Mouse (Mus musculus): ENCODE measurements around the gene Retreg1. TPM values are rescaled to one million over a fixed set of nuclear protein-coding genes. Genes with fewer than 3 reads are reported as not detected.
"Not testable (repeated sequence)": the region's sequence is repeated elsewhere in the genome, so short reads cannot be mapped to it uniquely, and the experiment has no call there.

Retreg1 gene
- polyA plus RNA-seq, 1 experiment from 2014 or later, result 6.8 TPM

DNA sequence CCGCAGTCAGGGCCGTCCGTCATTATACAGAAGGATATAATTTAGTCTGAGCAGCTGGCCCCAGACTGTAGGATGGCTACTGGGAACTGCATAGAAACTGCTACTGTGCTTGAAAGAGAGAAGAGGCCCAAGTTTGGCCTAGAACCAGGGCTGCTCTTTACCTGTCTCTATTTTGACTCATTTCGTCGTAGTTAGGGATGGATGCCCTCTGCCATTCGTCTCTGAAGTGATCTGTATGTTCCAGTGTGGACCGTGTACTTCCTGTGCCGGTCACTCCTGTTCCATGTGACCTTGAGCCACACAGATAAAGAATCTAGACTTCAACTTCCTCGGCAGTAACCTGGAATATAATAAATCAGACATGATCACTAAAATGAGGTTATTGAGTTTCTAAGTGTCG lies 114.7 kb downstream of the Retreg1 start:
- WGBS, result 87% methylated on average over 10 of the region's 10 CpGs
- no peak for ATAC-seq

DNA sequence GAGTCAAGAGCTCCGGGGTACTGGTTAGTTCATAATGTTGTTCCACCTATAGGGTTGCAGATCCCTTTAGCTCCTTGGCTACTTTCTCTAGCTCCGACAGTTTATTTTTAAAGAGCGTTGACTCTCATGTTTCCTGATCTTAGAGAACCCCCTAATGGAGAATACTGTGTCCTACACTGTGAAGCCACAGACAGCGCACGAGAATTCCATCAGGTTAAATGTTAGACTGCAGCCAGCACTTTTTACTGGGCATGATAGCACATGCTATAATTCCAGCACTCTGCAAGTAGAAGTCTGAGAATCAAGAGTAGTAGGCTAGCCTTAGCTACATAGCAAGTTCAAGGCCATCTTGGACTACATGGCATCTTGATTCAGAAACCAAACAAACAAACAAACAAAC lies 116.4 kb downstream of the Retreg1 start:
- WGBS, result 40% methylated on average over 5 of the region's 5 CpGs
- H3K4me2 ChIP-seq (replicated peaks), result no peak overlapping the region
- H3K9ac ChIP-seq (replicated peaks), result no peak overlapping the region
- no peaks in the 10 kb centered on the region for H3K27me3 ChIP-seq
- H3K4me1 ChIP-seq (replicated peaks), result peaks cover 4% of the 10 kb centered on the region; the same call in 1 of the 2 replicates
- H3K36me3 ChIP-seq, result no peaks in the 10 kb centered on the region
- H3K9me3 ChIP-seq, result no peaks in the 10 kb centered on the region
- H3K4me3 ChIP-seq (replicated peaks), result no peak overlapping the region
- ATAC-seq, result peak; percentile 87
- no peak overlapping the region for H3K27ac ChIP-seq

More for the DNA sequence above, 114.7 kb downstream of the Retreg1 start:
- H3K4me2 ChIP-seq (replicated peaks), result no peak overlapping the region
- no peaks in the 10 kb centered on the region for H3K27me3 ChIP-seq
- no peaks in the 10 kb centered on the region for H3K36me3 ChIP-seq
- peaks cover 4% of the 10 kb centered on the region; the same call in 1 of the 2 replicates for H3K4me1 ChIP-seq (replicated peaks)
- H3K9ac ChIP-seq (replicated peaks), result no peak overlapping the region
- H3K4me3 ChIP-seq (replicated peaks), result no peak overlapping the region
- H3K9me3 ChIP-seq, result no peaks in the 10 kb centered on the region
- no peak overlapping the region for H3K27ac ChIP-seq

DNA sequence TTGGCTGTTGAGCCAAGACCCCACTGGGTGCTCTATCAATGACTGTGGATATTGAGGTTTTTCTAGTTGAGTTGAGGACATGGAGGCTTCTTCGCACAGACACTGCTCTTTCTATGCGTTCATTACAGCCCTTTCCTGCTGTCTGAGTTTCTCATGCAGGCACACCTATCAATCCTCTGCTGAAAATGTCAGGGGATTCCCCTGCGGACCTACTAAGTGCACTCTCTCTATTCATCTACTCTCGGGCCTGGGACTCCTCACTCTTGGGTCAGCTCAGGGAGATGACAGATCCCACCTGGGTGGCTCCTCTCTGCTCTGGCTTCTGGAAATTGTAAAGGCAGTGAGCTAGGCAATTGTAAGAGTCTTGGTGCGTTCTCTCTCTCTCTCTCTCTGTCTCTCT lies 117.3 kb downstream of the Retreg1 start:
- no peak overlapping the region for H3K9ac ChIP-seq (replicated peaks)
- H3K4me2 ChIP-seq (replicated peaks), result no peak overlapping the region
- 83% methylated on average over 5 of the region's 5 CpGs for WGBS
- H3K27me3 ChIP-seq, result no peaks in the 10 kb centered on the region
- no peaks in the 10 kb centered on the region for H3K9me3 ChIP-seq
- H3K4me1 ChIP-seq (replicated peaks), result peaks cover 4% of the 10 kb centered on the region; the same call in 1 of the 2 replicates
- H3K4me3 ChIP-seq (replicated peaks), result no peak overlapping the region
- no peaks in the 10 kb centered on the region for H3K36me3 ChIP-seq
- no peak overlapping the region for H3K27ac ChIP-seq
- no peak for ATAC-seq

DNA sequence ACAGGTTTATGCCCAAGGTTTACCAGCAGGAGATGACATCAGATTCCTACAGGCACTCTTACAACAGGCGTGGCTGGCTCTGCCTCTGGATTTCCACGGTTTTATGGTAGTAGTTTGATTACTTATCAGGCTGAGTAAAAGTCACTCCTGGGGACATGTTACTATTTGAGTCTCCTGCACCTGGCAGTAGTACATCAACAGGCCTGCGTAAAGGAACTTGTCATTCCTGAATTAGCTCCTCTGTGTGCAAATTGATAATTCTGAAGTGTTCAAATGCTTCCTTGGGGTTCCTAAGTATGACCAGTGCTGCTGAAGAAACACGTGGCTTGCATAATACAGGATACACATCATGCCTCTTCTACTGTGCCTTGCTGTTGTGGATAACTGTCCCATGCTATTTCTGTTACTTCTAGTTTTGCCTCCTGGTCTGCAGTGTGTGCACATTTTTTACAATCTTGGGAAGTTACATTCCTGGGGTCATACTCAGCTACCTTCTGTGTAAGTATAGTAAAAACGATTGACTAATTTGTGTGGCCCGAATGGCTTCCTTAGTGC lies 123.3 kb downstream of the Retreg1 start:
- ATAC-seq, result no peak
- Histone ChIP-seq H3K36me3 (no peaks in the 10 kb centered on the region), H3K9ac (replicated peaks) (no peak overlapping the region), H3K4me1 (replicated peaks) (no peaks in the 10 kb centered on the region), H3K27me3 (no peaks in the 10 kb centered on the region), H3K9me3 (no peaks in the 10 kb centered on the region), H3K4me2 (replicated peaks) (no peak overlapping the region), H3K27ac (no peak overlapping the region), H3K4me3 (replicated peaks) (no peak overlapping the region)
- WGBS, result 80% methylated on average over 6 of the region's 6 CpGs

DNA sequence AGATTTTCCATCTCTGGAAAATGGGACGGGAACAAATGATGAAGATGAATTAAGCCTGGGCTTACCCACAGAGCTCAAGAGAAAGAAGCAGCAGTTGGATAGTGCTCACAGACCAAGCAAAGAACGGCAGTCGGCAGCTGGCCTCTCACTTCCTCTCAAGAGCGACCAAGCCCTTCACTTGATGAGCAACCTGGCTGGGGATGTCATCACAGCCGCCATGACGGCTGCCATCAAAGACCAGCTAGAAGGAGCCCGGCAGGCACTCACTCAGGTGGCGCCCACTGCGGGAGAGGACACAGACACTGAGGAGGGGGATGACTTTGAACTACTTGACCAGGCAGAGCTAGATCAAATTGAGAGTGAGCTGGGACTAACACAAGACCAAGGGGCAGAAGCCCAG lies 128.6 kb downstream of the Retreg1 start:
- no peaks in the 10 kb centered on the region for H3K9me3 ChIP-seq
- H3K4me2 ChIP-seq (replicated peaks), result no peak overlapping the region
- H3K36me3 ChIP-seq, result peaks cover 3% of the 10 kb centered on the region; the same call in 1 of the 2 replicates
- WGBS, result 90% methylated on average over 9 of the region's 9 CpGs
- H3K27me3 ChIP-seq, result no peaks in the 10 kb centered on the region
- no peak overlapping the region for H3K27ac ChIP-seq
- no peak overlapping the region for H3K9ac ChIP-seq (replicated peaks)
- no peaks in the 10 kb centered on the region for H3K4me1 ChIP-seq (replicated peaks)
- no peak for ATAC-seq
- H3K4me3 ChIP-seq (replicated peaks), result no peak overlapping the region

DNA sequence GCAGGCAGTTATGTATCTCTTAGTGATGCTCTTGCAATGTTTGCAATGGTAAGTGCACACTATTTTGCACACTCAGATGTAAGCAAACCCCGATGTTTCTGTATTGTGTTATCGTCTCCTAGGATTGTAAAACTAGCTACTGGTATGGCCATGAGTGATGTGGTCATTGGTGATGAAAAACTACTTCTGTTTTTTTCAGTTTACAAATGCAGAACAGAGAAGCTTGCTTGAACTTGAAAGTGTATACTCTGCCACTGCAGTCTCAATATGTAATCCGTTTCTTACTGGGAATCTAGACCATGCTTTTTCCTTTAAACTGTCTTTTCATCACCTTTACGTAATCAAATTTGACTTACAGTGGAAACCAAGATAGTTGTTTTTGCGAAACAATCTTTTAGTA lies 129.8 kb downstream of the Retreg1 start:
- Histone ChIP-seq H3K36me3 (peaks cover 3% of the 10 kb centered on the region; the same call in 1 of the 2 replicates), H3K27me3 (no peaks in the 10 kb centered on the region), H3K9me3 (no peaks in the 10 kb centered on the region), H3K27ac (no peak overlapping the region), H3K4me2 (replicated peaks) (no peak overlapping the region), H3K4me3 (replicated peaks) (no peak overlapping the region), H3K9ac (replicated peaks) (no peak overlapping the region), H3K4me1 (replicated peaks) (no peaks in the 10 kb centered on the region)
- 94% methylated on average over 5 of the region's 5 CpGs for WGBS
- ATAC-seq, result no peak

DNA sequence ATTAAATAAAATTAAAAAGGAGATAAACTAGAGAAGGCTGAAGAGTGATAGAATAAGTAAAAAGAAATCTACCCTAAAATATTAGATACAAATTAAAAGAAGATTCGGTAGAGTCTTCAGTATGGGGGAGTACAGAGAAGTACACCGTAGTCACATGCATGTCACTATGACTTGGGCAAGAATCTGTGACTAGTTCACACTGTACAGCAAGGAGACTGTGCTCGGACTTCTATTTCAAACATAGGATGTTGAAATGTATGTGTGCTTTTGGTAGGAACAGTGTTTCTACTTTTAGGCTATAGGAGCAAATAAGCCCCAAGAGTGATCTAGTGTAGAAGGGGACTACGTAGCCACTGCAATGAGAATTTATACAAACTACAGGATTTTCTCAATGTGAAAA lies 131.4 kb downstream of the Retreg1 start:
- no peak overlapping the region for H3K9ac ChIP-seq (replicated peaks)
- ATAC-seq, result no peak
- peaks cover 3% of the 10 kb centered on the region; the same call in 1 of the 2 replicates for H3K36me3 ChIP-seq
- no peaks in the 10 kb centered on the region for H3K27me3 ChIP-seq
- no peak overlapping the region for H3K4me2 ChIP-seq (replicated peaks)
- H3K4me3 ChIP-seq (replicated peaks), result no peak overlapping the region
- H3K4me1 ChIP-seq (replicated peaks), result no peaks in the 10 kb centered on the region
- H3K9me3 ChIP-seq, result no peaks in the 10 kb centered on the region
- H3K27ac ChIP-seq, result no peak overlapping the region
- WGBS, result 94% methylated on average over 4 of the region's 4 CpGs

DNA sequence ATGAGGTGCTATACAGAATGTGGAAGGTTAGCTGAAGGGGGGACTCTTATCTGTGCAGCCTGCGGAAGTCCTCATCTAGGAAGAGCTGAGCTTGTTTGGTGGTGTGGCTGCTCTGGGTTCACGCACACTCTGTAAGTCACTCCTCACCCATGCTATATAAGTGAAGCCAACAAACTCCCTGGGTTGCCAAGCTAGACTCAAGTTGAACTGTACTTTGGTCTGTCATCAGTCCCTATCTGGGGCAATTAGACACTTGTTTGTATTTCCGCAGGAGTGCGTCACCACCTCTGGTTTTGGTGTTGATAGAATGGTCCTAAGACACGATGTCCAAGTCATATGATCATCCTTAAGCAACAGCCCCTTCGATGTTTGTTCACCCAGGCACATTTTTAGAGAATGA lies 132.8 kb downstream of the Retreg1 start:
- Histone ChIP-seq H3K9me3 (no peaks in the 10 kb centered on the region), H3K9ac (replicated peaks) (no peak overlapping the region), H3K36me3 (peaks cover 3% of the 10 kb centered on the region; the same call in 1 of the 2 replicates), H3K27ac (no peak overlapping the region), H3K4me3 (replicated peaks) (no peak overlapping the region), H3K4me1 (replicated peaks) (no peaks in the 10 kb centered on the region), H3K27me3 (no peaks in the 10 kb centered on the region), H3K4me2 (replicated peaks) (no peak overlapping the region)
- 93% methylated on average over 6 of the region's 6 CpGs for WGBS
- ATAC-seq, result no peak

DNA sequence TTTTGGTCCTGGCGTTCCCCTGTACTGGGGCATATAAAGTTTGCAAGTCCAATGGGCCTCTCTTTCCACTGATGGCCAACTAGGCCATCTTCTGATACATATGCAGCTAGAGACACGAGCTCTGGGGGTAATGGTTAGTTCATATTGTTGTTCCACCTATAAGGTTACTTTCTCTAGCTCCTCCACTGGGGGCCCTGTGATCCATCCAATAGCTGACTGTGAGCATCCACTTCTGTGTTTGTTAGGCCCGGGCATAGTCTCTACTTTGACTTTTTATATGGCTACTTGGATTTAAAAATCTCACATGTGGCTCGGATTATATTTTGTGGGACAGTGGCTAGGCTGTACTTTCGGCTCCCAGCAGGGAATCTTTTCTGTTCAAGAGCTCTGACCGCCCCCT lies 140.6 kb downstream of the Retreg1 start:
- peak; percentile 57 for ATAC-seq
- not testable (repeated sequence) for H3K9me3 ChIP-seq, H3K27me3 ChIP-seq
- H3K9ac ChIP-seq (replicated peaks), result peak overlapping the region; percentile 95
- peak overlapping the region; percentile 100 for H3K4me3 ChIP-seq (replicated peaks)
- peak overlapping the region; percentile 86 for H3K27ac ChIP-seq
- H3K36me3 ChIP-seq, result peaks cover 15% of the 10 kb centered on the region
- peak overlapping the region; percentile 99 for H3K4me2 ChIP-seq (replicated peaks)
- peaks cover 31% of the 10 kb centered on the region for H3K4me1 ChIP-seq (replicated peaks)
- 18% methylated on average over 6 of the region's 6 CpGs for WGBS

DNA sequence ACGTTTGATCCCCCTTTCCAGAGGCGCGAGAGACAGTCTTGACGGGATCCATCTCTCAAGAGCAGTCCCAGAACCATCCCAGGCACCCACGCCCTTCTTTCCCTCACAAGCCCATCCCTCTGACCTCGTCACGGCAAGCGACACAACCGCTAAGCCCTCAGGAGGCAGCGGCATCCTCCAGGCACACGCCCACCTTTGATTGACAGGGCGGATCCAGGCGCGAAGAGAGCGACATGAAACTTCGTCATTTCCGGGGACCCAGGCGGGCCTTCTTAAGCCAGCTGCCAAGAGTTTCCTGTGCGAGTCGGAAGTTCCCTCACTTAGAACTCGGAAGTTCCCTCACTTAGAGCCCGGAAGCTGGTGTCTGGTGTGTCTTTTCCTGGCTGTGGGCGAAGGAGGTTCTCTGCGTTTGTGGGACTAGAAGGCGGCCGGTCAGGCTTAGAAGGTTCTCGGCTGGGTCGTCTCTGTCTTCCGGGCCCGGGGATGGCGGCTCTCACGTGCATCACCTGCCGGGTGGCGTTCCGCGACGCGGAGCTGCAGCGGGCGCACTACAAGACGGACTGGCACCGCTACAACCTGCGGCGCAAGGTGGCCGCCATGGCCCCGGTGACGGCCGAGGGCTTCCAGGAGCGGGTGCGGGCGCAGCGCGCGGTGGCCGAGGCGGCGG lies 141.2 kb downstream of the Retreg1 start, which contains the start of gene Zfp622:
Gene Zfp622 (plus strand): TSS at position 300 of the 667 bp plus-strand sequence.
- Histone ChIP-seq H3K4me1 (replicated peaks) (peaks cover 31% of the 10 kb centered on the region), H3K4me3 (replicated peaks) (peak within 1 kb of the TSS; percentile 100), H3K4me2 (replicated peaks) (peak within 1 kb of the TSS; percentile 99), H3K27ac (peak within 1 kb of the TSS; percentile 88), H3K27me3 (no peaks in the 10 kb centered on the region), H3K36me3 (peaks cover 19% of the 10 kb centered on the region), H3K9ac (replicated peaks) (peak within 1 kb of the TSS; percentile 95), H3K9me3 (no peaks in the 10 kb centered on the region)
- peak; percentile 99 for ATAC-seq
- WGBS, result under 1% methylated on average over 55 of the region's 57 CpGs

DNA sequence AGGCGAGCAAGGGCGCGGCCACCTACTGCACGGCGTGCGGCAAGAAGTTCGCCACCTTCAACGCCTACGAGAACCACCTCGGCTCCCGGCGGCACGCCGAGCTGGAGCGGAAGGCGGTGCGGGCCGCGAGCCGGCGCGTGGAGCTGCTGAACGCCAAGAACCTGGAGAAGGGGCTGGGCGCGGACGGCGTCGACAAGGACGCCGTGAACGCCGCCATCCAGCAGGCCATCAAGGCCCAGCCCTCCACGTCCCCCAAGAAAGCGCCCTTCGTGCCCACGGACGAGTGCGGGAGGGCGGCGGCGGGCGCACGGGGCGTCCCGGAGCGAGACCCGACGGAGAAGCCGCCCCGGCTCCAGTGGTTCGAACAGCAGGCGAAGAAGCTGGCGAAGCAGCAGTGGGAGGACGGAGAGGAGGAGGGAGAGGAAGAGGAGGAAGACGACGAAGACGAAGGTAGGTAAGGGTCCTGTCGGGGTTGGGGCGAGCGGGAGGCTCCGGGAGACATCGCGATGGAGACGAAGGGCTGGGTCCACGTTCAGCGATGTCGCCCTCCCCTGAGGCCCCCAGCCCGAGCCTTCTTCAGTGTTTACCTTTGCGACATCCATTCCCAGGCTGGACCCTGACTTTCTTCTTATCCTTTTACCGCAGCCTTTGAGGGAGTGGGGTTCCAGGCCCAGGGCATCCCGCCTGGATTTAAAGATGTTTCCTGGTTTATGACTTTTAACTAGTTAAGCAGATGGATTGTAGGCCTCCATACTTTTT lies 141.9 kb downstream of the Retreg1 start:
- peaks cover 31% of the 10 kb centered on the region for H3K4me1 ChIP-seq (replicated peaks)
- peak overlapping the region; percentile 88 for H3K27ac ChIP-seq
- peaks cover 19% of the 10 kb centered on the region for H3K36me3 ChIP-seq
- H3K9me3 ChIP-seq, result no peaks in the 10 kb centered on the region
- H3K27me3 ChIP-seq, result no peaks in the 10 kb centered on the region
- H3K4me2 ChIP-seq (replicated peaks), result peak overlapping the region; percentile 99
- peak overlapping the region; percentile 100 for H3K4me3 ChIP-seq (replicated peaks)
- H3K9ac ChIP-seq (replicated peaks), result peak overlapping the region; percentile 95
- WGBS, result under 1% methylated on average over 58 of the region's 71 CpGs
- ATAC-seq, result no peak

All from midbrain, embryonic 13.5 days (tissue).